In the genomic region with DNA sequence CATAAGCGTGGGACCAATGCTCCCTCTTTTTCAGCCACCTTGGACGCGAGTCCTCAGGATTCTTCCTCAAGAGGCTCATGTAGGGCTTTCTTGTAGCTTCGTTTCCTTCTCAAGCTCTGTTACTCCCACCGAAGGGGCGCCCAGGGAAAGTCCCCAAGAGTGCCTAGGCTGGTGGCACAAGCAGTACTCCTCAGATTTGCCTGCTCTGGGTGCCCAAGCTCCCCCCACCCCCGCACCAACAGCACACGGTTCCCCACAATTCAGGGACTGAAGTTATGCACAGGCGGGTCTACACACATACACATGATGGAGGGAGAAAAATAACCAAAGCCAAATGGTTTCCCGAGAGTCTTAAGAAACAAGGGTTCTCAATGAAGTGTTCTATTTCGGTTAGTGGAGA, we compare ENCODE assay signal across 9 mouse cellular contexts. TPM values are rescaled to one million over a fixed set of nuclear protein-coding genes. Genes with fewer than 3 reads are reported as not detected.
DNase-seq lines count a peak whose midpoint lies in the region; ATAC-seq lines count a peak whose summit lies in the region.
"Had no signal": no experiment of that assay in that cellular context is flagged by ENCODE, and none has a peak within 500 bp of the region (broad histone marks: within the 10 kb centered on the region; RNA-seq: fewer than 3 reads in every experiment).

No protein-coding gene starts in this region.

- peak; percentile 62 to 66 for DNase-seq in cerebellum, postnatal 10 days
- DNase-seq in cerebellum, postnatal 36 days, result no peak
- DNase-seq in right cerebral cortex, postnatal 10 days (ENCODE audit: low spot score in 2 of 2), result peak; percentile 42 to 51
- no peak for DNase-seq in right cerebral cortex, adult 18-20 months
- DNase-seq in left cerebral cortex, postnatal 36 days (ENCODE audit: low spot score in 2 of 2), result peak; percentile 20 to 29
- DNase-seq in right cerebral cortex, postnatal 14 days, result peak; percentile 32
- DNase-seq in testis, postnatal 10 days (ENCODE audit: low spot score), result no peak

- intact Hi-C loops in left cerebral cortex, postnatal 36 days (cut with DNase I), result loop anchor here (5.0 kb wide), 1 partner anchor 50 kb away; no protein-coding TSS in a partner anchor

- ATAC-seq in megakaryocyte, adult 5-6 weeks (ENCODE audit: poor library complexity, severe bottlenecking), result no peak

RNA-seq across cellular contexts. Expression of gene Ppp1r14c, which starts 1.6 kb away (rescaled TPM):
- total RNA-seq in left cerebral cortex, postnatal 36 days (2021), result 10 to 100 TPM; 14.6 to 16.0 TPM
- 0.13 TPM in 1 of 2 replicates, not detected in the other for total RNA-seq in megakaryocyte, adult 5-6 weeks (2015)
- not detected in 2 replicates for total RNA-seq in megakaryocyte, adult 5-6 weeks (2017)
- total RNA-seq: liver, adult 2 months had no signal

Comparison
In these comparisons a context has a peak if more than half of its experiments do, and no peak if none do; other contexts are left out.
1. DNase-seq: peak in cerebellum, postnatal 10 days (2 of 2), right cerebral cortex, postnatal 10 days (2 of 2), left cerebral cortex, postnatal 36 days (2 of 2) and right cerebral cortex, postnatal 14 days (single experiment); none in cerebellum, postnatal 36 days (0 of 2), right cerebral cortex, adult 18-20 months (single experiment) and testis, postnatal 10 days (single experiment).
2. RNA of gene Ppp1r14c, which starts 1.6 kb away (total RNA-seq): 14.6 to 16.0 TPM in left cerebral cortex, postnatal 36 days; 0.13 TPM in megakaryocyte, adult 5-6 weeks; every median in the first group is over 10 times any median in the second.